Mouse (Mus musculus): ENCODE measurements around the gene Pcca.
"Not testable (repeated sequence)": the region's sequence is repeated elsewhere in the genome, so short reads cannot be mapped to it uniquely, and the experiment has no call there.

Pcca gene

GRCm38 (mm10) chr14:122570862-122571261 lies 36.7 kb downstream of the Pcca start:
- DNase-seq: no peak

- no peak for DNase-seq
These were observed 40.1 kb downstream of the Pcca start for GRCm38 (mm10) chr14:122574064-122574751.

DNA sequence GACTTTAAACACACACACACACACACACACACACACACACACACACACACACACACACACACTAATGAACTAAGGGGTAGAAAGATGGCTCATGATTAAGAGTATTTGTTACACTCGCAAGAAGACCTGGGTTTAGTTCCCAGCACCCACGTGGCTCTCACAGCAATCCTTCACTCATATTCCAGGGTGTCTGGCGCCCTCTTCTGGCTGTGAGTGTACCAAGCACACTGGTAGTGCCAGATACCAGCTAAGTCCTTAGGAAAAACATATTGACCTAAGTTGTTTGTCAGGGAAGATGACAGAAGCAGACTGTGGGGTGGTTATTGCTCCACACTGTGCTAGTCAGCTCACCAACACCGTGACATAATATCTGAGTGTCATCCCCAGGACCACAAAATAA lies 43.7 kb downstream of the Pcca start:
- DNase-seq: no peak

- DNase-seq: no peak
These were observed 47.9 kb downstream of the Pcca start for GRCm38 (mm10) chr14:122582057-122582456.

GRCm38 (mm10) chr14:122582491-122583077 lies 48.5 kb downstream of the Pcca start:
- DNase-seq: no peak

DNA sequence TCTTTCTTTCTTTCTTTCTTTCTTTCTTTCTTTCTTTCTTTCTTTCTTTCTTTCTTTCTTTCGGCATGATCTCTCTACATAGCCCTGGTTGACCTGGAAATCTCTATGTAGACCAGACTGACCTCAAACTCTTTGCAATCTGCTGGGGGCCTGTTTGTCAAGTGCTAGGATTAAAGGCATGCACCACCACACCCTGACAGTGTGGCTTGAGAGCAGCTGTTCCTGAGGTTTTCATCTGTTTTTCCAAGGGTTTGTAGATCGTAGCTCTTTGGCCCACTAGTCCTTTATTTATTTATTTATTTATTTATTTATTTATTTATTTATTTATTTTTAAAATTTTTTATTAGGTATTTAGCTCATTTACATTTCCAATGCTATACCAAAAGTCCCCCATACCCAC lies 50.0 kb downstream of the Pcca start:
- not testable (repeated sequence) for DNase-seq

- no peak for DNase-seq
These were observed 52.8 kb downstream of the Pcca start for GRCm38 (mm10) chr14:122586942-122587341.

DNA sequence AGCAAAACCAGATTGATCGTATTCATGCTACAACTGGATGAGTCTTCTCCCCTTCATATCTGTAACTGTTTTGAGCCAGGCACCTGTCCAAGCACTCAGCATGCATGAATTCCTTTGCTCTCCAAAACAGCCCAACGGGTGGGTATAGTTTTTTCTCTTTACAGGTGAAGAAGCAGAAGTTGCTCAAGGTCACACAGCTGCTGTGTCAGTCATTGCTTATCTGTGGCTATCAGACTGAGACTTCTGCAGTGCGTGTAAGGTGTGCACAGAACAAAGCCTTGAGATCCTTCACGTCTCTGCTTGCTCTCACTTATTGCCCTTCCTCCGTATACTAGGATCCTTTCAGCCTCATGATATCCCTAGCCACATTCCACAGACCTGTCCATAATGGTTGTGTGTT lies 63.4 kb downstream of the Pcca start:
- no peak for DNase-seq

DNA sequence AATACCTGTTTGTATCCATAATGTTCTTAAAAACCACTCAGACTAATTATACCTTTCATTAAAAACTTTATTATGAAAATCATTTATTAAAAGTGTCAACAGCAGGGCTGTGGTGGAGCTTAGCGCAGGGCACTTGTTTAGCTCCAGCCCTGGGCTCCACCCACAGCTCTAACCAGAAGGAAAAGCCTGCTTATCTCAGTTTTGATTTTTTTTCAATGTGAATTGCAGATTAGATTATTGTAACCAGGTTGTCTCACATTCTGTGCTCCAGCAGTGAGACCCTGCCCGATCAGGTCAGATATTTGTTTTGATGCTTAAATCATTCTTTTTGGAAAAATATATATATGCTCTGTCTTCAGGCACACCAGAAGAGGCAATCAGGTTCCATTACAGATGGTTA lies 64.7 kb downstream of the Pcca start:
- DNase-seq: no peak

DNA sequence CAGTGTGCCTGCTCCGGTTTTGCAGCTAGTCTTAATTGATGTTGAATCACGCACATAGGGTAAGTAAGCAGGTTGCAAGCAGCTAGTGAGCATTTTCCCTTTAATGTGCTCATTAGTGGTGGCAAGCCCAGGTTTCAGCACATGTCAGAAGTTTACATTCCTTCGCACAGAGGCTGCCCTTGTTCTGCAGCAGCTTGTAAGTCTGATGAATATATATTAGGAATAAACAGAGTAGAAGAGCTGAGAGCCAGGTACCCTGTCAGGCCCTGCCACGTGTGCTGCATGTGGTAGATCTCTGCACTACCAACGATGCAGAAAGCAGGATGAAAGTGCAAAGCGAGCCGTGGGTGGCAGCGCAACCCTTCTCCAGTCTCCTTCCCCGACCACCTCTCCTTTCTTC lies 65.7 kb downstream of the Pcca start:
- DNase-seq: peak; percentile 21

DNA sequence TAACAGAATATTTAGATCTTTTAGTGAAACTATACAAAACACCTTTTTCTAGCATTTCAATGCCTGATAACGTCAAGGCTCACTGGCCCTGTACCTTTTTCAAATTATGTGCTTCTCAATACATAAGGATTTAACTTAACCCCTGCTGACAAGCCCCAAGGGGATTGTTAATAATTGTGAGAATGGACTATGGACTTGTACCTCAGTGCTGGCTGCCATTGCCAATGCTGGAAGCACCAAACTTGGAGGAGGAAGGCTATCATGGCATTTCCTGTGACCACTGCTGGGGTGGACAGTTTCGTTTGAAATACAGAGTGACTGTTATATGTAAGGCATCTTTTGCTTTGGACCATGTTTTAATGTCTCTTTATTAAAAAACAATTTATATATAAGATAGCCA lies 68.6 kb downstream of the Pcca start:
- peak; percentile 34 for DNase-seq

DNA sequence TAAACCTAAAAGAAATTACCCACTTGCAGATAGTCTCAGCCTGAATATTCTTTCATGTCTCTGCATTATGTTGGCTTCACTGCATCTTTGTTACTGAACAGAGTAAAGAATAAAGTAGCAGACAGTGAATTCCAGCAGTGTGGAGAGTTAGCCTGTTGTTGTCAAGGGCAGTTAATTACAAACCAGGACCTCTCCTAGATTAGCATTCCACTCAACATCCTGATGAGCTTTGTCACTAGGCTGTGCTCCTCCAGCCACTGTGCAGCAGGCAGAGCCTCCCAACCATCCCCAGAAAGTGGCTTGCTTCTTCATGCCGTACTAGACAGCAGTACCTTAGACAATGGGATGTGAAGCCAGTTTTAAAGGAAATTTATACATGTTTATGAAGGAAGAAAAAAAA lies 72.4 kb downstream of the Pcca start:
- DNase-seq: no peak

GRCm38 (mm10) chr14:122607456-122607855 lies 73.3 kb downstream of the Pcca start:
- no peak for DNase-seq

DNA sequence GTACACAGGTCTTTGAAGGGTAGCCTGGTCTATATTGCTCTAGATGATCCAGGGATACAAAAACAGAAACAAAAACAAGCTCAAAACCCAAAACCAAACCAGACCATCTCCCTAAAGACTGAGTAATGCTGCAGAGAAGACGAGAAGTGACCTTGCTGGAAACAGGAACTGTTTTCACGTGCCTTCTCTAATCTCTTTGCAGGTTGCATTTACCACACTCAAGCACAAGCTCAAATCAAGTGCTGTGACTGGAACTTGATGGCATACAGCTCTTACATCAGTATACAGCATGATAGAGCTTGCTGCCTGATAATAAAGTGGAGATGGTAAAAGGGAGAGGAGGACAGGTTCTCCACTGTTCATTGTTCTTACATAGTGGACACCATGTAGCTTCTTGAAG lies 74.2 kb downstream of the Pcca start:
- no peak for DNase-seq

DNA sequence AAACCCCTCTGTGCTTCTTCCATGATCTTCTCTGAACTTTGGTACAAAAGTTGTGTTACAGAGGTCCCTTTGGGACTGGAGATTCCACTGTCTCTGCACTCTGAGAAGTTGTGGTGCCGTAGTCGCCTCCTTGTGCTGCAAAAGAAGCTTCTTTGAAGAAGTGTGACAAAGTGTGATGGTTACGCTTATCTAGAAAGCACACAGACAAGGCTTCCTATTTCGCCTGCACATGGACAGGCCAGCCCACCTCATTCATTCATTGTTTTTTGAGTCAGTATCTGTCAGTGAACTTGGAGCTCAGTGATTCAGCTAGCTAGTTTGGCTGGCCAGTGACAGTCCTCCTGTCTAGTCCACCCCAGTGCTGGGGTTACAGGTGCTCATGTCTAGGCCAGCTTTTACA lies 76.9 kb downstream of the Pcca start:
- DNase-seq: no peak

- DNase-seq: no peak
These were observed 78.2 kb downstream of the Pcca start for GRCm38 (mm10) chr14:122612317-122612716.

DNA sequence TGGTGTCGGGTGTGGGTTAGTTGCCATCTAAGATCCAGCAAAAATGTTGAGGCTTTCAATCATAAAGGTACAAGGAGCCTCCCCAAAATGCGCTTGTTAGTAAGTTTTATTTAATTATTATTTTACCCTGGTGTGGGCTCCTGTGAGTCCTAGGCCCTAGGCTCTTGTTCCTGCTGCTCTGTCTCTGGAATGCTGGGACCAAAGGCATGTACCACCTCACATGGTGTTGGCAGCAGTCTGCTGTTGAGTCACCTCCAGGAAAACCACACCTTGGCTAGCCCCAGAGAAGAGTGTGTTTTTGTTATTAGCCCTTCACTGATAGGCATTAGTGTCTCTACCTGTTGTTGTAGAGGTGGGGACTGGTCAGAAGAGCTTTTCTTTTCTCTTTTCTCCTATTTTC lies 83.5 kb downstream of the Pcca start:
- DNase-seq: no peak

DNA sequence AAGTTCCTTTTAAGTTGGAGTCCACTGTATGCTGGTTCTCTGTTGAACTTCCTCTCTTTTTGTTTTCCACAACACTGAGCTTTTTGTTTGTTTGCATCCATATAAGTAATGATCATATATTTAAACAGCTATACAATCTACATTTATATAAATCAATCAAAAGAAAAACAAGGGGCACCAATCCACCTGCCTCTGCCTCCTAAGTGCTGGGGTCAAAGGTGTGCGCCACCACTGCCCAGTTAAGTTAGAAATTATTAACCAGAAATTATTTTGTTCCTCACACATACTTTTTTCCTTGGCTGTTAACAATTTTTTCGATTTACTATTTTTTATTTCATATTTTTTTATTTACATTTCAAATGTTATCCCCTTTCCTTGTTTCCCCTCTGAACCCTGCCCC lies 99.3 kb downstream of the Pcca start:
- DNase-seq: no peak

DNA sequence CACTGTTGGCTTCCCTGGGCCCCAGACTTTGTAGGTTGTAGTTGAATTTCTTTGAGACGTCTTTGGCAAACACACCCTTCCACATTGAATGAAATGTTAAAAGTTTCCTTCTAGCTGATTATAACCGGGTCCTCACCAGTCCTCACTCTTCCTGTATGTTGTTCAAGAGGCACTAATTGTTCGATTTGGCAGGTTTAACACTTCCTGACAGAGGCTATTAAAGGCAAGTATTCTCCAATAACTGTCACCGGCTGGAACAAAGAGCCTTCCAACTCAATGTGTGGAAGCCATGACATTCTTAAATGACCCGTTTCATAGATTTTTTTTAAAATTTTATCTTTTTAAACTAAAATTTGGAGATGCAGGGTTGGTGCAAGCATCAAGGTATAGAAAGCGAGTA lies 102.5 kb downstream of the Pcca start:
- DNase-seq: no peak

DNA sequence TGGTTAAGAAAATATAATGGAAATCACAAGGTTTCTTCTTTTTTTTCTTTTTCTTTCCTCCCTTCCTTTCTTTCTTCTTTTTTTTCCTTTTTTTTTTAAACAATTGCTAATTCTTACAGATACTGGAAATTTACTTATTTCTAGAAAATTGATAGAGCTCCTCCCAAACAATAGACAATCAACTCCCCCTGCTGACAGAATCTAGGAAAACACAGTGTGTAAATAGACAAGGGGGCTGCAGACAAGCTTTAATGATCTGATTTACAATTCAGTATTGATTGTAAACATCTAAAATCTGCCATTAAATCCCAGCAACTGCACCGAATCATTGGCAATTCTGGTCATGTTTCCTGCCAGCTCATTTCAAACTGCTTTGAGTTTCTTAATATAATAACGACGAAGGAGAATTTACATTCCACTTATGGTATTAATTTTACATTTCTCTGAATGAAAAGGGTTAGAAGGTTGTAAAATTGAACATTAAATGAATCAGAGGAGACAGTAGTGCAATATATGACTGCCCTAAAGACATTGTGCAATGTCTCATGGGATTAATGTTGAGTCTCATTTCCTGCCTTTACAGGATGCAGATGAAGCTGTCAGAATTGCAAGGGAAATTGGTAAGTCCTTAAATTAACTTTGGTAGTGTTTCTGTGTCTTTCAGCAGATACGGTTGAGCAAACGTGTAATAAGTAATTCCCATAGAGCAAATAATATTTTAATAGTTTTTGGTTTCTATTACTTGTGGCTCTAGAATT lies 103.9 kb downstream of the Pcca start:
- DNase-seq: no peak

DNA sequence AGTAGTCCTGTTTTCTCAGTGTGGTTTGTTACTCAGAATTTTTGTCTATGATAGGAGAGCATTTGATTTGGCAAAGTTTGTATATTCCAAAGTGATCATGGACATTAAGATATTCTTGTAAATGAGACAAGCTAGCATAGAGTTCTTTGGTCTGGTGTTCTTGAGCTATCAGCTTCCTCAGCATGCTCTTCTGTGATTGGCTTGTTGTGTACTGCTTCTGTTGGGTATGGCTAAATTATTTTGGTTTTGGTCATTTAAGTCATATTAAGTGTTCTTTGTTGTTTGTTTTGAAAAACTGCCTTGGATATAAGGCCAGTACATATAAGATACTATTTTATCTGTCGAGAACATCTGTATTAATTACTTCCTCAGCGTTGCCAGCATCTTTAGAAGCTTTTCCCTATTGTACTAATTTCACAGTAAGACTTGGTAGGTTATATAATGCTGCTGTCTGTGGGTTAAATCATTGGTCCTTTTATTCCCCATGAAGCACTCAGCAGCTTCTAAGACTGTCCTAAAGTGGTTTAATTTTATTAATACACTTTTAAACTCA lies 105.1 kb downstream of the Pcca start:
- DNase-seq: no peak

DNA sequence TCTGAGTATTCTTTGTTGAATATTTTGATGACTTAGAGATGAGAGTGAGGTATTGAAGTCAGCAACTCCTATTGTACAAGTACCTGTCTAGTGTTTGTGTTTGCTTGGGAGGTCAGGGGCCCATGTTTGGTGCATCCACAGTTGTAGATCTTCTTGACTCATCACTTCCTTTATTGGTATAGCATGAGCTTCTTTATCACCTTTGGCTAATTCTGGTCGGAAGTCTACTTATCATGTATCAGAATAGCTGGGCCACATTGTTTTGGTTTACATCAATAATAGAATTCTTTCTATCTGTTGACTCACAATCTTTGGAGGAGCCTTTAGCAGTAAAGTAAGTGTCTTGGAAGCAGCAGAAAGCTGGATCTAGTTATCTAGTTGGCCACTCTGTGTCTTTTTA lies 108.3 kb downstream of the Pcca start:
- DNase-seq: no peak

DNA sequence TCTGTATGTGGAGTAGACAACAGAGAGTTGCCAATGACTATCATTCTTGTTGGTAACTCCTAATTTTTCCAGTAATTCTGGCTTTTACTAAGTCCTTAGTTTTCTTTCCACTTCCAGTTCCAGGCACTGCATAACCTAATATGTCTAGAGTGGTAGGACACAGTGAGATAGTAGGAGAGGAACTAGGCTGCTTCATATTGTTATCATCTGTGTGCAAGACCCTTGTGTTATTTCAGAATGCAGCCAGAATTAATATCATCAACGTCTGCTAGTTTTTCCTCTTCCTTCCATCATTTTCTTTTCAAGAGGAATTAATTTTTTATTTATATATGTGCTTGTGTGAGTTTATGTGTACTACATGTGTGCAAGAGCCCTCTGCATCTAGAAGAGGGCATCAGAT lies 114.1 kb downstream of the Pcca start:
- DNase-seq: no peak

DNA sequence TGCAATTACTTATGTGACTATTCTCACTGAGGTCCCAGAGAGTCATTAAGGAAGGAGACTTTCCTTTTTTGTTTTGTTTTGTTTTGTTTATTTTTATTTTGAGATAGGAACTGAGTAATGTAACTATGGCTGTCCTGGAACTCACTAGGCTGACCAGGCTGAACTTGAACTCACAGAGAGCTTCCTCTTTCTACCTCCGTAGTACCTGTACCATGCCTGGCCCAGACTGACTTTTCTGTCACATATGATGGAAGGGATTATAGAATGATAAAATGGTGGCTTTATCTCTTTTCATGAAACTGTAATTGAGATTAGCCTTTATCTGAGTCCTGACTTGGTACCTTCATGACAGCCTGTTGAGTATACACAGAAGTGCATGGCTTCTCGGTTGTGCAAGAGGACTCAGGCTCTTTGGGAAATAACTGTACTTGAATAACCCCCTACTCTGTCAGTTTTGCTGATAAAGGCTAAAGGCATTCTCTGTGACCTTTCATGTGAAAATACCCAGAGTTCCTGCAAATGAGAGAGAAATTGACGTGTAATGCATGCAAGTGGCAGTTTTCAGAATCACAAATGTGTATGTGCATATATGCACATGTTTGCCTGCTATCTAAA lies 115.3 kb downstream of the Pcca start:
- no peak for DNase-seq
